8 mouse cellular contexts compared by ENCODE assay signal in the genomic region with DNA sequence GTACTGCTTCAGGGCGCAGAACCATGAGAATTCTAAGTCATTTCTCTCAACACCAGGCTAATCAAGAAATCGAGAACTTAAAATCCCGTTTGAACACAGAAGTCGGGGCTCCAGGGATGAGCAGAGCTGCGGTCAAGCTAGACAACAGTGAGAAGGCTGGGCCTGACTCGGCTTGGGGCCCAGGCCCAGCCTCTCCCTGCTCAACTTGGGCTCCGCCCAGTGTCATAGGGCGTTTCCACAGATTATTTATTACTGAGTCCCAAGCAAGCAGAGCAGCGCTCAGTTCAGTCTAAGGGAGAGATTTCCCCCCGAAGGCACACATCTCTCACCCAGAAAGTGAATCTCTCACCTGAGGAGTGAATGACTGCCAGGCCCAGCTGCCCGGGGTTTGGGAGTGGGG. TPM values are rescaled to one million over a fixed set of nuclear protein-coding genes. Genes with fewer than 3 reads are reported as not detected.
DNase-seq lines count a peak whose midpoint lies in the region; ATAC-seq and TF ChIP-seq lines count a peak whose summit lies in the region.
"Had no signal": no experiment of that assay in that cellular context is flagged by ENCODE, and none has a peak within 500 bp of the region (broad histone marks: within the 10 kb centered on the region; RNA-seq: fewer than 3 reads in every experiment).

No protein-coding gene starts in this region.

- no peak for TF ChIP-seq CTCF in MEL (IDR thresholded peaks at IDR 0.05 in 2 of 3, conservative IDR thresholded peaks at IDR 0.05 in 1 of 3; ENCODE audit: control insufficient read depth in 1 of 3, insufficient read depth in 1 of 3, low read depth in 2 of 3, low read length in 3 of 3, poor library complexity in 1 of 3, severe bottlenecking in 1 of 3)
- no peak for TF ChIP-seq CTCF in bone marrow macrophage, adult 2 months (IDR thresholded peaks at IDR 0.05; ENCODE audit: low read depth, low read length)

- 52% methylated on average over 11 of the region's 11 CpGs for WGBS in kidney, embryonic 16.5 days
- 43% methylated on average over 11 of the region's 11 CpGs for WGBS in macrophage (ENCODE audit: missing documents)

- no peak overlapping the region for H3K27ac ChIP-seq in MEL (ENCODE audit: control insufficient read depth, low read depth, low read length)
- peak overlapping the region; percentile 39 for H3K27ac ChIP-seq in bone marrow macrophage, adult 2 months (ENCODE audit: insufficient read depth, low read depth, low read length)
- no peak overlapping the region for H3K27ac ChIP-seq in kidney, embryonic 16.5 days (ENCODE audit: low read length)
- peak overlapping the region; percentile 55 for H3K27ac ChIP-seq in macrophage
- H3K27ac ChIP-seq: midbrain, embryonic 12.5 days had no signal

- no peaks in the 10 kb centered on the region for H3K9me3 ChIP-seq in MEL (replicated peaks; ENCODE audit: insufficient read depth, low read length)
- no peaks in the 10 kb centered on the region for H3K9me3 ChIP-seq in kidney, embryonic 16.5 days (ENCODE audit: low read length)
- H3K9me3 ChIP-seq: midbrain, embryonic 12.5 days had no signal

- H3K36me3 ChIP-seq in MEL (ENCODE audit: control insufficient read depth in 1 of 2, insufficient read depth in 2 of 2, low read length in 2 of 2) (peaks cover 0 to 44% of the 10 kb centered on the region in 2 experiments; a peak in 3 of 4 replicates), macrophage (ENCODE audit: inconsistent target) (no peaks in the 10 kb centered on the region)
- H3K36me3 ChIP-seq in kidney, embryonic 16.5 days (ENCODE audit: insufficient read depth, low read length) = no peaks in the 10 kb centered on the region
- H3K36me3 ChIP-seq: midbrain, embryonic 12.5 days had no signal

- peaks cover 16% of the 10 kb centered on the region; the same call in 1 of the 2 replicates for H3K79me2 ChIP-seq in MEL (ENCODE audit: control insufficient read depth, insufficient read depth, low read length, poor library complexity)
- H3K79me2 ChIP-seq in macrophage (ENCODE audit: inconsistent target) = peaks cover 46% of the 10 kb centered on the region

- peak; percentile 65 for DNase-seq in MEL (ENCODE audit: low read depth, low spot score)
- DNase-seq in frontal cortex, postnatal 14 days (ENCODE audit: low spot score in 2 of 2) = no peak
- no peak for DNase-seq in layer of hippocampus, adult 9-11 months
- DNase-seq in cerebellum, adult 11 months = no peak

- peaks cover 30 to 51% of the 10 kb centered on the region in 2 experiments for H3K4me1 ChIP-seq in MEL (ENCODE audit: control insufficient read depth in 1 of 2, insufficient read depth in 2 of 2, low read length in 2 of 2)
- H3K4me1 ChIP-seq in bone marrow macrophage, adult 2 months (ENCODE audit: control insufficient read depth, insufficient read depth, low read length) = peaks cover 76% of the 10 kb centered on the region
- peaks cover 6% of the 10 kb centered on the region; the same call in 1 of the 2 replicates for H3K4me1 ChIP-seq in kidney, embryonic 16.5 days (ENCODE audit: insufficient read depth, low read length)
- H3K4me1 ChIP-seq: midbrain, embryonic 12.5 days had no signal

- H3K9ac ChIP-seq in MEL (ENCODE audit: control insufficient read depth, low read depth, low read length, poor library complexity, severe bottlenecking) = no peak overlapping the region
- H3K9ac ChIP-seq in kidney, embryonic 16.5 days (replicated peaks; ENCODE audit: low read length) = no peak overlapping the region
- H3K9ac ChIP-seq: midbrain, embryonic 12.5 days had no signal

- TF ChIP-seq POLR2A in MEL (IDR thresholded peaks at IDR 0.05; ENCODE audit: control insufficient read depth in 1 of 2, insufficient read depth in 1 of 2, low read depth in 1 of 2, low read length in 2 of 2, poor library complexity in 1 of 2) = no peak
- no peak for TF ChIP-seq POLR2A in bone marrow macrophage, adult 2 months (IDR thresholded peaks at IDR 0.05; ENCODE audit: borderline replicate concordance, low read depth, low read length)

- no peak for TF ChIP-seq EP300 in MEL (IDR thresholded peaks at IDR 0.05; ENCODE audit: low read depth in 1 of 2, low read length in 2 of 2)

- no peak overlapping the region for H3K4me2 ChIP-seq in kidney, embryonic 16.5 days (replicated peaks; ENCODE audit: low read depth, low read length)
- H3K4me2 ChIP-seq: midbrain, embryonic 12.5 days had no signal

- ATAC-seq in kidney, embryonic 16.5 days (ENCODE audit: low FRiP score, low TSS enrichment) = peak; percentile 83

- TF ChIP-seq RAD21 in MEL (IDR thresholded peaks at IDR 0.05; ENCODE audit: low read depth, low read length) = no peak

- H3K4me3 ChIP-seq in MEL (ENCODE audit: control insufficient read depth in 1 of 2, insufficient read depth in 1 of 2, low read depth in 2 of 2, low read length in 2 of 2) (no peak overlapping the region), macrophage (ENCODE audit: inconsistent target) (no peak overlapping the region)
- H3K4me3 ChIP-seq in bone marrow macrophage, adult 2 months (ENCODE audit: insufficient read depth, low read length) = no peak overlapping the region
- H3K4me3 ChIP-seq in kidney, embryonic 16.5 days (ENCODE audit: low read length) = no peak overlapping the region
- H3K4me3 ChIP-seq: midbrain, embryonic 12.5 days had no signal

- H3K27me3 ChIP-seq in MEL (ENCODE audit: control insufficient read depth in 1 of 2, insufficient read depth in 2 of 2, low read length in 2 of 2) = no peaks in the 10 kb centered on the region
- no peaks in the 10 kb centered on the region for H3K27me3 ChIP-seq in kidney, embryonic 16.5 days (ENCODE audit: insufficient read depth, low read length)
- H3K27me3 ChIP-seq: midbrain, embryonic 12.5 days had no signal

TF ChIP-seq in MEL, 35 proteins besides CTCF, POLR2A, EP300 and RAD21:
- TF ChIP-seq MYB (IDR thresholded peaks at IDR 0.05; ENCODE audit: low read depth, low read length) (no peak), ZNF384 (IDR thresholded peaks at IDR 0.05; ENCODE audit: low read depth, low read length) (no peak), BHLHE40 (IDR thresholded peaks at IDR 0.05; ENCODE audit: borderline replicate concordance, low read depth, low read length) (no peak), MAFK (IDR thresholded peaks at IDR 0.05; ENCODE audit: borderline replicate concordance, low read depth, low read length) (no peak), KAT2A (conservative IDR thresholded peaks at IDR 0.05; ENCODE audit: low read depth, low read length) (no peak), TBP (IDR thresholded peaks at IDR 0.05; ENCODE audit: low read depth, low read length) (no peak), ZMIZ1 (IDR thresholded peaks at IDR 0.05; ENCODE audit: low read depth, low read length) (no peak), ETS1 (IDR thresholded peaks at IDR 0.05; ENCODE audit: low read depth, low read length) (no peak), CHD1 (IDR thresholded peaks at IDR 0.05; ENCODE audit: low read depth, low read length) (no peak), NRF1 (IDR thresholded peaks at IDR 0.05; ENCODE audit: insufficient read depth, low read depth, low read length, poor library complexity, severe bottlenecking) (no peak), JUND (IDR thresholded peaks at IDR 0.05; ENCODE audit: low read depth, low read length) (no peak), TCF12 (IDR thresholded peaks at IDR 0.05; ENCODE audit: low read depth, low read length) (no peak), POLR2AphosphoS5 (IDR thresholded peaks at IDR 0.05; ENCODE audit: borderline replicate concordance, low read depth, low read length) (no peak), SMC3 (IDR thresholded peaks at IDR 0.05; ENCODE audit: low read depth, low read length) (no peak), ZKSCAN1 (IDR thresholded peaks at IDR 0.05; ENCODE audit: low read depth, low read length) (no peak), MAZ (IDR thresholded peaks at IDR 0.05; ENCODE audit: low read depth, low read length) (no peak), SIN3A (IDR thresholded peaks at IDR 0.05; ENCODE audit: low read length) (no peak), NELFE (IDR thresholded peaks at IDR 0.05; ENCODE audit: low read depth, low read length) (no peak), GABPA (IDR thresholded peaks at IDR 0.05; ENCODE audit: low read depth, low read length) (no peak), MEF2A (IDR thresholded peaks at IDR 0.05; ENCODE audit: extremely low read depth, insufficient replicate concordance, low read depth, low read length, poor library complexity, severe bottlenecking) (no peak)

RNA-seq across cellular contexts. Expression of a gene that starts 52.1 kb away (rescaled TPM):
- total RNA-seq in MEL (2012; rRNA removed) = 76.6 and 92.6 TPM in 2 replicates
- polyA plus RNA-seq in MEL (2012; ENCODE audit: insufficient read depth in 1 of 2, insufficient read length in 2 of 2, low read depth in 1 of 2, low replicate concordance in 2 of 2, missing spikeins in 1 of 2) = 10 to 100 TPM; 37.4 to 95.5 TPM
- polyA plus RNA-seq in bone marrow macrophage, adult 2 months (2012; ENCODE audit: insufficient read depth, insufficient read length, missing spikeins) = 72.4 and 102 TPM in 2 replicates
- 2.7 and 2.8 TPM in 2 replicates for polyA plus RNA-seq in kidney, embryonic 16.5 days (2015; fragmentation: Nextera tagmentation; extraction: Ambion mirVana)
- 100 to 1,000 TPM in 1 of 26 experiments, 10 to 100 TPM in 25; 14.5 to 104 (median 41.1) TPM for total RNA-seq in macrophage (2018; cell fraction: chromatin; rRNA removed)
- total RNA-seq in macrophage (2018; cell fraction: cytosol; rRNA removed) = 10 to 100 TPM; 30.7 to 80.5 (median 44.7) TPM
- total RNA-seq in macrophage (2018; cell fraction: nucleus; rRNA removed) = 100 to 1,000 TPM in 13 of 26 experiments, 10 to 100 TPM in 13; 46.7 to 189 (median 99.7) TPM
- 41.3 to 106 TPM (median 76.2 TPM) in 3 replicates for polyA plus RNA-seq in macrophage (2018)

Comparison
In these comparisons a context has a peak if more than half of its experiments do, and no peak if none do; other contexts are left out.
1. H3K27ac ChIP-seq: peak in bone marrow macrophage, adult 2 months (single experiment) and macrophage (single experiment); none in MEL (single experiment) and kidney, embryonic 16.5 days (single experiment).
2. RNA of a gene that starts 52.1 kb away (polyA plus RNA-seq): 41.3 to 106 TPM in macrophage, 72.4 to 102 TPM in bone marrow macrophage, adult 2 months and 37.4 to 95.5 TPM in MEL; 2.7 to 2.8 TPM in kidney, embryonic 16.5 days; every median in the first group is over 10 times any median in the second.